Mouse (Mus musculus) cerebellum, adult 9-10 months (tissue): ENCODE measurements around the gene Pdia3.
A peak's percentile ranks its signal among the peaks of the same experiment; 100 is the strongest.
"Not testable (repeated sequence)": the region's sequence is repeated elsewhere in the genome, so short reads cannot be mapped to it uniquely, and the experiment has no call there.

Source experiments
- DNase-seq: peaks from one replicate; pipeline ENCODE4 v3.0.0; 2022

The Pdia3 gene

GRCm38 (mm10) chr2:121444178-121444577, 30.6 kb downstream of the Pdia3 start, which contains the start of gene Ell3:
TSS of gene Ell3 (minus strand) at chr2:121444278.
- no peak for DNase-seq

GRCm38 (mm10) chr2:121445117-121445516, 31.5 kb downstream of the Pdia3 start:
- no peak for DNase-seq

GRCm38 (mm10) chr2:121446506-121446905, 32.9 kb downstream of the Pdia3 start:
- no peak for DNase-seq

GRCm38 (mm10) chr2:121447006-121447405, 33.4 kb downstream of the Pdia3 start:
- DNase-seq: no peak

- no peak for DNase-seq
These were observed 34.6 kb downstream of the Pdia3 start for GRCm38 (mm10) chr2:121448136-121448535.

- DNase-seq: peak; percentile 99
These were observed 35.4 kb downstream of the Pdia3 start, which contains the start of gene Serf2 for GRCm38 (mm10) chr2:121448739-121449535. TSS of gene Serf2 (plus strand) at chr2:121449195.

- DNase-seq: peak; percentile 46
These were observed 36.0 kb downstream of the Pdia3 start for GRCm38 (mm10) chr2:121449545-121450011.

- peak; percentile 43 for DNase-seq
These were observed 36.5 kb downstream of the Pdia3 start for GRCm38 (mm10) chr2:121450093-121450492.

GRCm38 (mm10) chr2:121452361-121452760, 38.8 kb downstream of the Pdia3 start:
- DNase-seq: no peak

- DNase-seq: no peak
These were observed 39.4 kb downstream of the Pdia3 start, which contains the start of gene Hypk for GRCm38 (mm10) chr2:121452990-121453389. TSS of gene Hypk (plus strand) at chr2:121453290.

- DNase-seq: no peak
These were observed 40.3 kb downstream of the Pdia3 start for GRCm38 (mm10) chr2:121453917-121454316.

GRCm38 (mm10) chr2:121455534-121455933, 42.0 kb downstream of the Pdia3 start:
- no peak for DNase-seq

GRCm38 (mm10) chr2:121456692-121457642, 43.4 kb downstream of the Pdia3 start, which contains the start of gene Serinc4:
TSS of gene Serinc4 (minus strand) at chr2:121456781.
- DNase-seq: peak; percentile 76

- DNase-seq: no peak
These were observed 46.5 kb downstream of the Pdia3 start for GRCm38 (mm10) chr2:121460071-121460470.

- DNase-seq: not testable (repeated sequence)
These were observed 55.4 kb downstream of the Pdia3 start for GRCm38 (mm10) chr2:121468982-121469381.

- DNase-seq: not testable (repeated sequence)
These were observed 59.2 kb downstream of the Pdia3 start for GRCm38 (mm10) chr2:121472783-121473182.

GRCm38 (mm10) chr2:121473301-121474179, 60.0 kb downstream of the Pdia3 start, which contains the start of gene Mfap1b:
TSS of gene Mfap1b (minus strand) at chr2:121474067.
- DNase-seq: peak; percentile 86

GRCm38 (mm10) chr2:121474180-121474535, 60.6 kb downstream of the Pdia3 start:
- DNase-seq: no peak

- DNase-seq: not testable (repeated sequence)
These were observed 61.7 kb downstream of the Pdia3 start for GRCm38 (mm10) chr2:121475306-121475705.

GRCm38 (mm10) chr2:121477491-121478266, 64.1 kb downstream of the Pdia3 start:
- no peak for DNase-seq

- no peak for DNase-seq
These were observed 66.9 kb downstream of the Pdia3 start for GRCm38 (mm10) chr2:121480498-121480897.
